Mouse (Mus musculus) ovary, postnatal 10 days (tissue): ENCODE measurements around the gene Gnaq.
"Not testable (repeated sequence)": the region's sequence is repeated elsewhere in the genome, so short reads cannot be mapped to it uniquely, and the experiment has no call there.

Source experiments
- DNase-seq: peaks from one replicate; pipeline ENCODE4 v3.0.0; 2022; ENCODE audit warnings: low spot score

Gene Gnaq

GRCm38 (mm10) chr19:16132791-16132864 lies at the start of gene Gnaq:
Gene Gnaq, plus strand, starts transcription at chr19:16132831.
- no peak for DNase-seq

DNA sequence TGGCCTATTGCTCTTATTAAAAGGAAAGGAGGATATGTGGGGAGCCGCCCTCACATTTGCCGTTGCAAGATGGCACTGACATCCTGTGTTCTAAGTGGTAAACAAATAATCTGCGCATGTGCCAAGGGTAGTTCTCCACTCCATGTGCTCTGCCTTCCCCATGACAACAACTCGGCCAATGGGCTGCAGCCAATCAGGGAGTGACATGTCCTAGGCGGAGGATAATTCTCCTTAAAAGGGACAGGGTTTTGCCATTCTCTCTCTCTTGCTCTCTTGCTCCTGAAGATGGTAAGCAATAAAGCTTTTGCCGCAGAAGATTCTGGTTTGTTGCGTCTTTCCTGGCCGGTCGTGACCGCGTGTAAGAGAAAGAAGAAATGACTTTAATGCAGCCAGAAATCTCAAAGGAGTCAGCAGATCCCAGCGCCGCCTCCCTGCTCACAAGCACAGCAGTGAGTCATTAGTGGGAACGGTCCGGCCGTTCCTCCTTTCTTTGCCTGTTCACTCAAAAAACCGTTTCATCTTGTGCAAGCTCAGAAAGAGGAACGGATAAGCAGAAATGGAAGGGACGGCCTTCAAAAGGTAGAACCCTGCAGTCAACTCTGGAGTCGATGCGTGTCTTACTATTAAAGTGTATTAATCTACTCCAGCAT lies 48.5 kb upstream of the Gnaq start:
- not testable (repeated sequence) for DNase-seq

- no peak for DNase-seq
These were observed 47.4 kb upstream of the Gnaq start for GRCm38 (mm10) chr19:16085248-16085647.

DNA sequence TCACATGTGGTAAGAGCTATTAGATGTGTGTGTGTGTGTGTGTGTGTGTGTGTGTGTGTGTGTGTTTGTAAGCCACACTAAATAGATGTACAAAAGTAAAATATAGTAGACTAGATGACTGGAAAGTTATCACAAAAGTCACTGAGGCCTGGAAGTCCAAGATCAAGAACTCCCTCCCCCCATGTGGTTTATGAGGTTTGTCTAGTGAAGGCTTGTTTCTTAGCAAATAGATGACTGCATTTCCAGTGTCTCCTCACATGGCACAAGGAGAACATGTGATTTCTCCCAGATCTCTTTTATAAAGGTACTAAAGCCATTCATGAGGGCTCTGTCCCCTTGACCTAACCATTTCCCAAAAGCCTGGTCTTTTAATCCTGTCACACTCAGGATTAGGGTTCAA lies 46.5 kb upstream of the Gnaq start:
- DNase-seq: no peak

GRCm38 (mm10) chr19:16086581-16086980 lies 46.0 kb upstream of the Gnaq start:
- no peak for DNase-seq

- DNase-seq: no peak
These were observed 45.2 kb upstream of the Gnaq start for GRCm38 (mm10) chr19:16087391-16087790.

DNA sequence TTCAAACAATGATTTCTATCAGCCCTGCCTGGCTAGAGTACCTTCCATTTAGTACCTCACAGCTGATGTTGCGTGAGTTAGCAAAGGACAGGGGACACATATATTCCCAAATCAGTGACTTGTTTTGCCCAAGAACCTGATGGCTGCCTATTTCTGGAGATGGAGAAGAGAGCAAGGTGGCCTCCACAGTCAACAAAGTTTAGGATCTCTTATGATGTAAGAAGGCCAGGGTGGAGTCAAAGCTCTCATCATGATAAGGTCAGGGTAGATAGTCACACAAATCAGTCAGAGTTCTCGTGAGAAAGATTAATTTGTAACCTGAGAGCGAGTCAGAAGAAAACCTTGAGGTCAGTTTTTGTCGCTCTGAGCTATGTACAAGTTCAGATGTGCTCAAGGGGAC lies 39.0 kb upstream of the Gnaq start:
- DNase-seq: no peak

DNA sequence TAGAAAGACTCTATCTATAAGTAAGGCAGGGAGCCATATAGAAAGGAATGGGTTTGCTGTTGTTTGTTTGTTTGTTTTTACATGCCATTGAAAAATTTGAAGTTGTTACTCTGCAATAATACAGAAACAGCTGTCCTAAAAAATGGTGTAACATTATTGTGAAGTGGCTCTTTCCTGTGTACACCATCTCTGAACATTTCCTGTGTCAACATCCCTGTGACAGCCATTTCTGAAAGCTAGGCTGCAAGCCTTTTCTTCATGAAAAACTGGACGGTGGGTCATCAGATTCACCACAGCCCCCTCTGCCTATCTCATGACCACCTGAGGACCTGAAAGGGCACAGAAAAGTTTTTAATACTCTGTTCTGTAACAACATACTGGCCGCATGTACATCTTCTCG lies 22.7 kb upstream of the Gnaq start:
- no peak for DNase-seq

- no peak for DNase-seq
These were observed 22.0 kb upstream of the Gnaq start for GRCm38 (mm10) chr19:16110670-16111069.

- DNase-seq: no peak
These were observed 19.3 kb upstream of the Gnaq start for GRCm38 (mm10) chr19:16113295-16113694.

DNA sequence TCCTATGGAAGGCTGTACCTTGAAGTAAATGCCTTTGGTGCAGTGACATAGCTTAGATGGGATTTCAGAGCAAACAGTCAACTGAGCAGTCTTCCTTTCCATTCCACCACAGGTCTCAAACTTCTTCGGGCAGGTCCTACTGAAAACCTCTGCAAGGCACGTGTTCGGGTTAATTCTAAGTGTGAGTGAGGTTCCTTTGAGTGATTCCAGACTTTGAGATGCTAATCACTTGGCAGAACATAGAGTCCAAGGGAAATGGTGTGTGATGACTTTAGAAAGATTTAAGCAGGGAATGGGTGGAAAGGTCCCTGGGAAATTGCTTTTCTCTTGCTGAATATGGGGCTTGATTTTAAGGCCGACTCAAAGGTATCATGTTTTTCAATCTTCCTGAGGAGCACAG lies 14.2 kb upstream of the Gnaq start:
- DNase-seq: no peak

DNA sequence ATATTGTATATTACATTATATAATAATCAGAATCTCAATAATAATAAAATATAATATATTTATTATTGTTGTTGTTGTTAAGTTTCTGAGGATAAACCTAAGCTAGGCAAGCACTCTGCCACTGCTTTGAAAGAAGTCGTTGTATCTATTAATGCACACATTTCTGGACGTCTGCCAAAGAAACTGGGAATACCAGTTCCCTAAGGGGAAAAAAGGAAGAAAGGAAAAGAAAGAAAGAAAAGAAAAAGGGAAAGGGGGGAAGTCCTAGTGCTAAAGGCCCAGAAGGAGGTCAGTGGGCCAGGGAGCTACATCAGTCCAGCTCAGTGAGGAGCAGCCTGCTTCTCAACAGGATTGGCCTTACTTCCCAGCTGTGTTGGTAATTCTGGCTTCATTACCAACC lies 11.3 kb upstream of the Gnaq start:
- no peak for DNase-seq

GRCm38 (mm10) chr19:16128715-16129114 lies 3.9 kb upstream of the Gnaq start:
- DNase-seq: no peak

- DNase-seq: no peak
These were observed 3.5 kb upstream of the Gnaq start for GRCm38 (mm10) chr19:16129171-16129570.

DNA sequence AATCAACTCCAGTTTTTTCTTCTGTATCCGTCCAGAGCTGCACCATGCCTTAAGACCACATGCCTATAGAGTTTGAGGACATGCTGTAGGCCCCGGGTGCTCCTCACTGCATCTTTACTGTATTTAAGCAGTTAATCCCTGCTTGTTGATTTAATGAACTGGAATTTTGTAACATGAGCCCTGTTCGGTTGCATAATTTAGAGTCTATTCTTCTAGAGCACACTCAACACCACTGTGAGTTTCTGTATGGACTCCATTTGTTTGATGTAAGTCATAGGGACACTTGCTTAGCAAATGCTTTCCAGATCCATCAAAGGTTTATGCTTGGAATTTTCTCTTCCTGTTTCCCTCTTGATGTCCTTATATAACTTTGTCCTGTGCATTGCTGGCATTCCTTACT lies 2.2 kb upstream of the Gnaq start:
- DNase-seq: no peak

- DNase-seq: peak; percentile 11
These were observed 800 bp upstream of the Gnaq start for GRCm38 (mm10) chr19:16131831-16132230.

DNA sequence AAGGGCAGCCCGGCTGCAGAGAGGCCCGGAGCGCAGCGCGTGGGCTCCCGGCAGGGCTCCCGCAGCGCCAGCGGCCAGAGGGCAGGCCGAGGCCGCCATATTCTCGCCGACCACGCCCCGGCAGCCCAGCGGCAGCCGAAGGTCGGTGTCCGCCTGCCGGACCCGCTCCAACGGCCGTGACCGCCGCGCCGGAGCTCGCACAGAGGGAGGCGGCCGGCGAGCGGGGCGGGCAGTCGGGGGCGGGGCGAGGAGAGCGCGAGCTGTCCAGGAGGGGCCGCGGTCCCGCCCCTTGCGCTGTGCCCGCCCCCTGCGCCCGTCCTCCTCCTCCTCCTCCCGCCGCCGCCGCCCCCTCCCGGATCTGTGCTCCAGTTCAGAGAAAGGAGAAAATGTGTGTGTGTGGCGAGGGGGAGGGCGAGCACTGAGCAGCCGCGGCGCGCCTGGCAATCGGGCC lies 266 bp upstream of the Gnaq start:
- DNase-seq: peak; percentile 64

GRCm38 (mm10) chr19:16132865-16133720 lies 462 bp downstream of the Gnaq start:
- peak; percentile 39 for DNase-seq

- no peak for DNase-seq
These were observed 1.3 kb downstream of the Gnaq start for GRCm38 (mm10) chr19:16133721-16134570.

GRCm38 (mm10) chr19:16138064-16138580 lies 5.5 kb downstream of the Gnaq start:
- no peak for DNase-seq

GRCm38 (mm10) chr19:16140710-16141109 lies 8.1 kb downstream of the Gnaq start:
- DNase-seq: no peak

- DNase-seq: no peak
These were observed 9.2 kb downstream of the Gnaq start for GRCm38 (mm10) chr19:16141857-16142256.

DNA sequence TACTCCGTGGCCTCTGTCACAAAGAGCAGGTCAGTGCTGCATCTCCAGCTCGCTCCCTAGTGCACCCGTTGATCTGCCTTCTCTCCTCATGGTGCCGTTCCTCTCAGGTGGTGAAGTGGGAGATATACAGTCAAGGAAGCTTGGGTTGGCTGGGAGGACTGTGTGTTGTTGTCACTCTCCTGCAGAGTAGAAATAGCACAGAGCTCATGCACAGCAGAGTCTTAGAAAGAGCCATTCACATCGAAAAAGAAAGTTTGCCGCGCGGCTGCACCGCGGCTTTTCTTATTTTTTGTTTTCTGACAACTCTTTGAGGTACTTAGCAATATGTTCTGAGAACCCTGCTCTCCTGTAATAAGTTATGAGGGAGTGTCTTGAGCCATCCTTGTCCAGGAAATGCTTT lies 10.4 kb downstream of the Gnaq start:
- DNase-seq: no peak
